Mouse (Mus musculus) bone marrow, adult 2 months (tissue): ENCODE results near the gene Fa2h.

ENCODE experiments used
- CTCF ChIP-seq: fragments of 200-500 bp; IDR thresholded peaks from 2 replicates; pipeline ENCODE4 v1.5.1; 2011; ENCODE audit warnings: low read length, control low read depth; ENCODE audit not compliant: control insufficient read depth, insufficient read depth
- POLR2A ChIP-seq: fragments of 200-500 bp; IDR thresholded peaks from 2 replicates; pipeline ENCODE4 v1.6.1; 2011; ENCODE audit warnings: low read depth, mild to moderate bottlenecking, control low read depth, low read length, borderline replicate concordance; ENCODE audit not compliant: control insufficient read depth

DNA sequence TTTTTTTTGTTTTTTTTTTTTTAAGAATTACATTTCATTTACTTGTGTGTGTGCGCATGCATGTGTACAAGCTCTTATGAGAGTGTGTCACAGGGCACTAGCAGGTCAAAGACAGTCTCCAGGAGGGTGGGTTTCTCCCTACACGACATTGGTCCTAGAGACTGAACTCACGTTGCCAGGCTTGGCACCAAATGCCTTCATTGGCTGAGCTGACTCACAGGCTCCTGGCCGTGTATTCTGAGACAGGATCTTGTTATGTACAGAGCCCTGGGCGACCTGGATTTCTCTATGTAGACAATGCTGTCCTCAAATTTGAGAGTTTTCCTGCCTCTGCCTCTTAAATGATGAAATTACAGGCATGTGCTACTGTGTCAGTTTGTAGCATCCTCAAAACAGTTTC is 33.7 kb downstream of the Fa2h start:
- TF ChIP-seq CTCF (no peak), POLR2A (no peak)
